Mouse (Mus musculus): Measurements from ENCODE around the gene Ston1.

DNA sequence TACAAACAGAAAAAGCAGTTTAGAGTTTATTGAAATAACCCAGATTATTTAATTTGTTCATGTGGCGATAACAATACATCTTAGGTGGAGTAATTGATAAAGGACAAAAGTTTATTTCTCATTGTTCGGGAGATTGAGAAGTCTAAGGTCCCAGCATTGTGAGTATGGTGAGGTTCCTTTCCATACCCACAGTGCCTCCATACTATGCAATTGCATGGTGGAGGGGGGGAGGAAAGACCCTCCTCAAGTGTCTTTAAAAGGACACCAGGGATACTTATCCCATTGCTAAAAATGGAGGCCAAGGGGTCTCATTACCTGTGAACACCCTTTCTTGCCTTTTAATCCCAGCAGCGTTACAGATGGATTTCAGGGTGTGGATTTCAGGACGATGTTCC is 55.9 kb downstream of the Ston1 start:
- no peak for TF ChIP-seq CTCF (IDR thresholded peaks at IDR 0.05; ENCODE audit: control insufficient read depth, insufficient read depth, low read length)
- TF ChIP-seq POLR2A (IDR thresholded peaks at IDR 0.05; ENCODE audit: borderline replicate concordance, control insufficient read depth, low read depth, low read length), result no peak
